Mouse (Mus musculus) kidney, adult 2 months (tissue): ENCODE measurements around the gene Flot1. TPM values are rescaled to one million over a fixed set of nuclear protein-coding genes. Genes with fewer than 3 reads are reported as not detected.

Source experiments
- DNase-seq: peaks from one replicate; pipeline ENCODE4 v3.0.0; 2021
- H3K27ac ChIP-seq: fragments of 200-500 bp; 2 replicates; pipeline ENCODE4 v1.5.1; 2012; ENCODE audit warnings: low read depth, low read length, control low read depth, inconsistent platforms; ENCODE audit not compliant: insufficient read depth
- H3K27me3 ChIP-seq: fragments of 200-500 bp; replicated peaks from 2 replicates; pipeline ENCODE4 v1.6.1; 2012; ENCODE audit warnings: mild to moderate bottlenecking, moderate library complexity, low read length, inconsistent platforms; ENCODE audit not compliant: control insufficient read depth, insufficient read depth
- H3K36me3 ChIP-seq: fragments of 200-500 bp; 2 replicates; pipeline ENCODE4 v1.6.1; 2012; ENCODE audit warnings: mild to moderate bottlenecking, moderate library complexity, low read length, inconsistent platforms; ENCODE audit not compliant: control insufficient read depth, insufficient read depth
- H3K4me1 ChIP-seq: fragments of 200-500 bp; 2 replicates; pipeline ENCODE4 v1.6.1; 2011; ENCODE audit warnings: low read length; ENCODE audit not compliant: control insufficient read depth, insufficient read depth
- H3K4me3 ChIP-seq: fragments of 200-500 bp; 2 replicates; pipeline ENCODE4 v1.5.1; 2011; ENCODE audit warnings: mild to moderate bottlenecking, low read depth, low read length, control low read depth; ENCODE audit not compliant: insufficient read depth
- CTCF ChIP-seq: fragments of 200-500 bp; conservative IDR thresholded peaks from 2 replicates; pipeline ENCODE4 v1.5.1; 2011; ENCODE audit warnings: low read depth, mild to moderate bottlenecking, control low read depth, low read length, moderate library complexity, mixed read lengths; ENCODE audit not compliant: insufficient read depth, insufficient read length
- POLR2A ChIP-seq: fragments of 200-500 bp; IDR thresholded peaks from one replicate; pipeline ENCODE4 v1.6.1; 2011; ENCODE audit warnings: low read depth, low read length, control low read depth
- WGBS: fragments of 180-500 bp; shearing (Covaris S2); methylation state at CpG from one replicate; pipeline ENCODE4 v1.1.7; 2018; 5-methylcytosine and 5-hydroxymethylcytosine counted together
- polyA plus RNA-seq: library from polyadenylated mRNA; depleted of rRNA; stranded (reverse); fragments of >200 nt; gene quantifications from 2 replicates; pipeline ENCODE4 v1.2.3, GENCODE M21; 2012

The Flot1 gene
- polyA plus RNA-seq, 1 experiment, result 45.3 TPM

- TF ChIP-seq POLR2A (no peak), CTCF (no peak)
- Histone ChIP-seq H3K4me3 (no peak overlapping the region), H3K27ac (no peak overlapping the region), H3K4me1 (no peaks in the 10 kb centered on the region), H3K27me3 (no peaks in the 10 kb centered on the region), H3K36me3 (no peaks in the 10 kb centered on the region)
- DNase-seq, result no peak
- WGBS, result 80% methylated on average over 6 of the region's 6 CpGs
Measured at GRCm38 (mm10) chr17:35795656-35796055, 27.4 kb upstream of the Flot1 start.

GRCm38 (mm10) chr17:35796835-35797234, 26.2 kb upstream of the Flot1 start:
- DNase-seq, result no peak
- H3K36me3 ChIP-seq, result no peaks in the 10 kb centered on the region
- H3K27me3 ChIP-seq, result no peaks in the 10 kb centered on the region
- no peak overlapping the region for H3K27ac ChIP-seq
- TF ChIP-seq POLR2A, result no peak
- no peak for TF ChIP-seq CTCF
- 73% methylated on average over 5 of the region's 5 CpGs for WGBS
- H3K4me1 ChIP-seq, result no peaks in the 10 kb centered on the region
- H3K4me3 ChIP-seq, result no peak overlapping the region

GRCm38 (mm10) chr17:35800905-35801304, 22.1 kb upstream of the Flot1 start:
- Histone ChIP-seq H3K27me3 (no peaks in the 10 kb centered on the region), H3K27ac (no peak overlapping the region), H3K36me3 (no peaks in the 10 kb centered on the region), H3K4me1 (peaks cover 11% of the 10 kb centered on the region), H3K4me3 (no peak overlapping the region)
- no peak for TF ChIP-seq POLR2A
- TF ChIP-seq CTCF, result no peak
- no peak for DNase-seq
- 90% methylated on average over 2 of the region's 2 CpGs for WGBS

- Histone ChIP-seq H3K4me3 (no peak overlapping the region), H3K36me3 (no peaks in the 10 kb centered on the region), H3K27me3 (no peaks in the 10 kb centered on the region), H3K27ac (no peak overlapping the region), H3K4me1 (peaks cover 11% of the 10 kb centered on the region)
- WGBS, result 67% methylated on average over 6 of the region's 6 CpGs
- peak; percentile 67 for DNase-seq
- no peak for TF ChIP-seq POLR2A
- TF ChIP-seq CTCF, result no peak
Measured at GRCm38 (mm10) chr17:35803020-35803419, 20.0 kb upstream of the Flot1 start.

GRCm38 (mm10) chr17:35803858-35804399, 19.1 kb upstream of the Flot1 start:
- TF ChIP-seq POLR2A (no peak), CTCF (no peak)
- no peak overlapping the region for H3K27ac ChIP-seq
- H3K4me3 ChIP-seq, result no peak overlapping the region
- H3K27me3 ChIP-seq, result no peaks in the 10 kb centered on the region
- 38% methylated on average over 4 of the region's 4 CpGs for WGBS
- peak; percentile 65 for DNase-seq
- H3K4me1 ChIP-seq, result peaks cover 11% of the 10 kb centered on the region
- no peaks in the 10 kb centered on the region for H3K36me3 ChIP-seq

- TF ChIP-seq CTCF, result no peak
- Histone ChIP-seq H3K4me3 (no peak overlapping the region), H3K4me1 (peaks cover 18% of the 10 kb centered on the region; the same call in 1 of the 2 replicates), H3K27ac (peak overlapping the region; percentile 94), H3K36me3 (no peaks in the 10 kb centered on the region), H3K27me3 (no peaks in the 10 kb centered on the region)
- 41% methylated on average over 9 of the region's 9 CpGs for WGBS
- DNase-seq, result peak; percentile 84
Measured at GRCm38 (mm10) chr17:35808073-35808472, 15.0 kb upstream of the Flot1 start.

- no peak overlapping the region for H3K4me3 ChIP-seq
- H3K27me3 ChIP-seq, result no peaks in the 10 kb centered on the region
- DNase-seq, result no peak
- peaks cover 24% of the 10 kb centered on the region for H3K4me1 ChIP-seq
- WGBS, result 92% methylated on average over 11 of the region's 11 CpGs
- TF ChIP-seq POLR2A, result no peak
- no peak for TF ChIP-seq CTCF
- H3K27ac ChIP-seq, result no peak overlapping the region
- no peaks in the 10 kb centered on the region for H3K36me3 ChIP-seq
Measured at GRCm38 (mm10) chr17:35809395-35809794, 13.6 kb upstream of the Flot1 start.
